Mouse (Mus musculus): ENCODE data around the gene Actl6a. TPM values are rescaled to one million over a fixed set of nuclear protein-coding genes. Genes with fewer than 3 reads are reported as not detected.
A peak's percentile ranks its signal among the peaks of the same experiment; 100 is the strongest.

Actl6a gene
- polyA plus RNA-seq, 1 experiment from 2014 or later, result 75.5 TPM

- Histone ChIP-seq H3K27ac (replicated peaks) (no peak overlapping the region), H3K27me3 (no peaks in the 10 kb centered on the region), H3K36me3 (replicated peaks) (no peaks in the 10 kb centered on the region), H3K9me3 (replicated peaks) (no peaks in the 10 kb centered on the region), H3K4me2 (no peak overlapping the region), H3K4me3 (replicated peaks) (no peak overlapping the region), H3K4me1 (replicated peaks) (no peaks in the 10 kb centered on the region), H3K9ac (no peak overlapping the region)
- no peak for ATAC-seq (ENCODE audit: insufficient read depth)
These were observed 32.9 kb upstream of the Actl6a start for GRCm38 (mm10) chr3:32673151-32673550.

DNA sequence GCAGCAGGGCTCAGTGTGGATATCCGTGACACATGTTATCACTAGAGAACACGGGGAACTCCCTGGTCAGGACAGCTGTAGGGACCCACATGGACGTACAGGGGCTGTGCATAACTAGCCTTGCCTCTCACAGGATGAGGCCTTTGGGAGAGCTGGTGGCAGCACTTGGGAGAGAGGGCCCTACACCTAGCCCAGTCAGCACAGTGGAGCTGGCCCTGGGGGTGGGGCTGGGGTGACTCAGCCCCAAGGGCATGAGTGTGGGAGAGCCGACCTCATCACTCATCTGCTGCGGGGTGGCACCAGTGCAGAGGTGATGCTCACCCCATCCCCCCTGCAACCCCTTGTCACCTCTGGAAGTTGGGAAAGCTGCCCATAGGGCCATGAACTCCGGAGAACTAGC is 29.7 kb upstream of the Actl6a start:
- H3K27ac ChIP-seq (replicated peaks), result no peak overlapping the region
- H3K4me3 ChIP-seq (replicated peaks), result no peak overlapping the region
- no peaks in the 10 kb centered on the region for H3K9me3 ChIP-seq (replicated peaks)
- no peak for ATAC-seq (ENCODE audit: insufficient read depth)
- H3K27me3 ChIP-seq, result no peaks in the 10 kb centered on the region
- no peak overlapping the region for H3K9ac ChIP-seq
- no peaks in the 10 kb centered on the region for H3K4me1 ChIP-seq (replicated peaks)
- WGBS (ENCODE audit: insufficient replicate concordance), result 68% methylated on average over 6 of the region's 6 CpGs
- H3K36me3 ChIP-seq (replicated peaks), result no peaks in the 10 kb centered on the region
- no peak overlapping the region for H3K4me2 ChIP-seq

DNA sequence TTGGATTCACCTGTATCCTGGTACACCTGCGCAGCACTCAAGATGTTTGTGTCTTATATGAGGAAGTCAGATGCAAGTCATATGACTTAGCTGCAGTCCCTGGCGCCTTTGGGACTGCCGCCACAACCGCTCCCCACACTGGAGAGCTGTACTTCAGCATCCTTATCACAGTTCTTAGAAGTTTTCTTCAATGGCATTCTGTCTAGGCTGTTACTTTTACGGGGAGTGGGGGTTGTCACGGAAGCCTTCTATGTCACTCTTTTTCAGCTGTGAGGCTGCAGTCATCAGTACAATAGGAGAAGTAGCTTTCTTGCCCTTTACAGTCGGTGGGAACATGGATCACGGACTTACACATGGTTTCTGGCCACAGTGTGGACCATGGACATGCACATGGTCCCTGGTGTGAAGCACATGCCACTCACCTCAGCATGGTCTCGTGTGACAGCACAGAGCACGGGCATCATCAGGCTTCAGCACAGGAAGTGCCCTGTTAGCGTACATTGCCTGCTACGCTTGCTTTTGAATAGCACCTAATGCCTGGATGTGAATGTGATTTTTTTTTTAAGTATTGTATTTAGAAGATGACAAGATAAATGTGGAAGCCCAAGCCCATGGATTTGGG is 23.1 kb upstream of the Actl6a start:
- WGBS (ENCODE audit: insufficient replicate concordance), result 53% methylated on average over 11 of the region's 12 CpGs
- H3K4me2 ChIP-seq, result no peak overlapping the region
- H3K4me3 ChIP-seq (replicated peaks), result no peak overlapping the region
- no peak overlapping the region for H3K27ac ChIP-seq (replicated peaks)
- H3K36me3 ChIP-seq (replicated peaks), result no peaks in the 10 kb centered on the region
- H3K9ac ChIP-seq, result no peak overlapping the region
- 0 out of 2 replicates have a peak, but pooled peaks cover 9% of the 10 kb centered on the region for H3K4me1 ChIP-seq (replicated peaks)
- H3K27me3 ChIP-seq, result no peaks in the 10 kb centered on the region
- no peak for ATAC-seq (ENCODE audit: insufficient read depth)
- no peaks in the 10 kb centered on the region for H3K9me3 ChIP-seq (replicated peaks)

DNA sequence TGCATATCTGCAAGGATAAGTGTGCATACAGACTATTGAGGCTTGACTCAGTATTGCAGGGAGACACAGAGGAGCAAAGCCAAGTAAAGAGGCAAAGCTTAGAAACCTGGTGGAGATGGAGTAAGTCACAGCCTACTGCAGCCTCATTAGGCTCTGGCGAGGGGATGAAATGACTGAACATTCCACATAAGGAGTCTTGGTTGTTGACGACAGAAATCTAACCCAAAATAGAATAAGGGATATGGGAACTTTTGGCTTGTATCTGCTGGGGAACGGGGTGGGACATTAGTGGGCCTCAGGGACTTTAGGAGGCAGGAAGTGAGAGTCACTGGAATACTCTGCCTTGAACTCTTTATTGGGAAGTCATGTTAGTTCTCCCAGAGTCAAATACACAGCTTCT is 21.5 kb upstream of the Actl6a start:
- H3K9ac ChIP-seq, result no peak overlapping the region
- no peak for ATAC-seq (ENCODE audit: insufficient read depth)
- no peak overlapping the region for H3K27ac ChIP-seq (replicated peaks)
- H3K27me3 ChIP-seq, result no peaks in the 10 kb centered on the region
- peaks cover 16% of the 10 kb centered on the region for H3K4me1 ChIP-seq (replicated peaks)
- no peak overlapping the region for H3K4me3 ChIP-seq (replicated peaks)
- no peaks in the 10 kb centered on the region for H3K36me3 ChIP-seq (replicated peaks)
- H3K9me3 ChIP-seq (replicated peaks), result no peaks in the 10 kb centered on the region
- no peak overlapping the region for H3K4me2 ChIP-seq
- 54% methylated on average over 3 of the region's 3 CpGs for WGBS (ENCODE audit: insufficient replicate concordance)

GRCm38 (mm10) chr3:32686537-32686936 is 19.6 kb upstream of the Actl6a start:
- H3K9ac ChIP-seq, result no peak overlapping the region
- H3K4me2 ChIP-seq, result no peak overlapping the region
- H3K9me3 ChIP-seq (replicated peaks), result no peaks in the 10 kb centered on the region
- 13% methylated on average over 1 of the region's 1 CpGs for WGBS (ENCODE audit: insufficient replicate concordance)
- H3K4me3 ChIP-seq (replicated peaks), result no peak overlapping the region
- no peak overlapping the region for H3K27ac ChIP-seq (replicated peaks)
- no peak for ATAC-seq (ENCODE audit: insufficient read depth)
- H3K36me3 ChIP-seq (replicated peaks), result no peaks in the 10 kb centered on the region
- H3K27me3 ChIP-seq, result no peaks in the 10 kb centered on the region
- peaks cover 34% of the 10 kb centered on the region for H3K4me1 ChIP-seq (replicated peaks)

- H3K4me3 ChIP-seq (replicated peaks), result no peak overlapping the region
- H3K9me3 ChIP-seq (replicated peaks), result no peaks in the 10 kb centered on the region
- no peak overlapping the region for H3K9ac ChIP-seq
- H3K4me1 ChIP-seq (replicated peaks), result peaks cover 37% of the 10 kb centered on the region
- 40% methylated on average over 4 of the region's 4 CpGs for WGBS (ENCODE audit: insufficient replicate concordance)
- no peak for ATAC-seq (ENCODE audit: insufficient read depth)
- H3K27me3 ChIP-seq, result no peaks in the 10 kb centered on the region
- H3K36me3 ChIP-seq (replicated peaks), result no peaks in the 10 kb centered on the region
- no peak overlapping the region for H3K4me2 ChIP-seq
- H3K27ac ChIP-seq (replicated peaks), result no peak overlapping the region
These were observed 18.9 kb upstream of the Actl6a start for GRCm38 (mm10) chr3:32687156-32687555.

GRCm38 (mm10) chr3:32689567-32689999 is 16.5 kb upstream of the Actl6a start:
- 15% methylated on average over 9 of the region's 9 CpGs for WGBS (ENCODE audit: insufficient replicate concordance)
- H3K4me3 ChIP-seq (replicated peaks), result no peak overlapping the region
- ATAC-seq (ENCODE audit: insufficient read depth), result peak; percentile 83

GRCm38 (mm10) chr3:32690008-32690407 is 16.1 kb upstream of the Actl6a start:
- peak; percentile 30 for ATAC-seq (ENCODE audit: insufficient read depth)
- Histone ChIP-seq H3K27me3 (no peaks in the 10 kb centered on the region), H3K27ac (replicated peaks) (peak overlapping the region; percentile 49), H3K4me2 (no peak overlapping the region; the same call in 1 of the 2 replicates), H3K9ac (no peak overlapping the region), H3K4me3 (replicated peaks) (no peak overlapping the region), H3K36me3 (replicated peaks) (no peaks in the 10 kb centered on the region), H3K9me3 (replicated peaks) (no peaks in the 10 kb centered on the region), H3K4me1 (replicated peaks) (peaks cover 44% of the 10 kb centered on the region)
- WGBS (ENCODE audit: insufficient replicate concordance), result 54% methylated on average over 3 of the region's 3 CpGs

More at GRCm38 (mm10) chr3:32689567-32689999, 16.5 kb upstream of the Actl6a start:
- Histone ChIP-seq H3K9me3 (replicated peaks) (no peaks in the 10 kb centered on the region), H3K9ac (no peak overlapping the region), H3K27me3 (no peaks in the 10 kb centered on the region), H3K4me2 (no peak overlapping the region; the same call in 1 of the 2 replicates), H3K4me1 (replicated peaks) (peaks cover 41% of the 10 kb centered on the region), H3K36me3 (replicated peaks) (no peaks in the 10 kb centered on the region), H3K27ac (replicated peaks) (no peak overlapping the region)

DNA sequence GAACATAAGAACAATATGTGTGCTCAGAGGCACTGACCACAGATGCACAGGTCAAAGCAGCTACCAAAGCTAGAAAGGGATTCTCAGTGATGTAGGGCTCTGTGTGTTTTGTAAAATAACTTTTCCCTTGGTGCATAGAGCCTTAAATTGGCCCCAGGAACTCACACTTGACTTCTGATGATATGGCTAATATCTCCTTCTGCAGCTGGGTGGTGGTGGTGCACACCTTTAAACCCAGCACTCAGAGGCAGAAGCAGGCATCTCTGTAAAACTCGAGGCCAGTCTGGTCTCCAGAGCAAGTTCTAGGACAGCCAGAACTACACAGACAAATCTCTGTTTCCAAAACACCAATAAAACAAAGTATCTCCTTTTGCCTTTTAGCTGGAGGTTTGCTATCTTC is 15.2 kb upstream of the Actl6a start:
- peaks cover 53% of the 10 kb centered on the region for H3K4me1 ChIP-seq (replicated peaks)
- no peak overlapping the region for H3K4me3 ChIP-seq (replicated peaks)
- no peaks in the 10 kb centered on the region for H3K27me3 ChIP-seq
- no peaks in the 10 kb centered on the region for H3K9me3 ChIP-seq (replicated peaks)
- peak overlapping the region; percentile 60 for H3K27ac ChIP-seq (replicated peaks)
- no peaks in the 10 kb centered on the region for H3K36me3 ChIP-seq (replicated peaks)
- ATAC-seq (ENCODE audit: insufficient read depth), result peak; percentile 66
- no peak overlapping the region for H3K9ac ChIP-seq
- 10% methylated on average over 1 of the region's 1 CpGs for WGBS (ENCODE audit: insufficient replicate concordance)
- peak overlapping the region; percentile 43 for H3K4me2 ChIP-seq

DNA sequence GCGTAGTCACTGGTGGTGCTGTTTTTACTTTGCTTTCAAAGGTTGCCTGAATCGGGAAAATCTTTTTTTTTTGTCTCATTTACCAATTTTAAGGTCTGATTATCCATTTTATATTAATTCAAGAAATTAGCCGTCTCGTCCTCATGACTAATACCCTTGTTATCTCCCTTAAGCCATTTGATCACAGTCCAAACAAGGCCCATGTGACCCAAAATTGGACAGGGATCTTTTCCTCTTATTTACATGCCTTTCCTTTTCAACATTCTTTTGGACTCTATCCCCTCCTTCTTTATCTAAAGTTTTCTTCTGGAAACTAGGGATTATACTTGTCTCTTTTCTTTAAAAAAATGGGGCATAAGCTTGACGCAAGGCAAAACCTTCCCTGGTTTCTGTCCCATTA is 14.3 kb upstream of the Actl6a start:
- no peak for ATAC-seq (ENCODE audit: insufficient read depth)
- 56% methylated on average over 5 of the region's 5 CpGs for WGBS (ENCODE audit: insufficient replicate concordance)
- no peak overlapping the region for H3K27ac ChIP-seq (replicated peaks)
- no peak overlapping the region for H3K9ac ChIP-seq
- H3K9me3 ChIP-seq (replicated peaks), result no peaks in the 10 kb centered on the region
- H3K36me3 ChIP-seq (replicated peaks), result no peaks in the 10 kb centered on the region
- no peak overlapping the region for H3K4me2 ChIP-seq
- H3K4me3 ChIP-seq (replicated peaks), result no peak overlapping the region
- H3K4me1 ChIP-seq (replicated peaks), result peaks cover 50% of the 10 kb centered on the region
- no peaks in the 10 kb centered on the region for H3K27me3 ChIP-seq

- peaks cover 44% of the 10 kb centered on the region for H3K4me1 ChIP-seq (replicated peaks)
- no peak for ATAC-seq (ENCODE audit: insufficient read depth)
- H3K9ac ChIP-seq, result no peak overlapping the region
- no peak overlapping the region for H3K4me2 ChIP-seq
- H3K9me3 ChIP-seq (replicated peaks), result no peaks in the 10 kb centered on the region
- no peaks in the 10 kb centered on the region for H3K36me3 ChIP-seq (replicated peaks)
- H3K4me3 ChIP-seq (replicated peaks), result no peak overlapping the region
- WGBS (ENCODE audit: insufficient replicate concordance), result 66% methylated on average over 5 of the region's 5 CpGs
- no peaks in the 10 kb centered on the region for H3K27me3 ChIP-seq
- H3K27ac ChIP-seq (replicated peaks), result no peak overlapping the region
These were observed 11.9 kb upstream of the Actl6a start for GRCm38 (mm10) chr3:32694211-32694610.
